Mouse (Mus musculus): ENCODE results near the gene Kcnq1. TPM values are rescaled to one million over a fixed set of nuclear protein-coding genes. Genes with fewer than 3 reads are reported as not detected.

Gene Kcnq1
- polyA plus RNA-seq, 1 experiment, result 26.7 TPM

DNA sequence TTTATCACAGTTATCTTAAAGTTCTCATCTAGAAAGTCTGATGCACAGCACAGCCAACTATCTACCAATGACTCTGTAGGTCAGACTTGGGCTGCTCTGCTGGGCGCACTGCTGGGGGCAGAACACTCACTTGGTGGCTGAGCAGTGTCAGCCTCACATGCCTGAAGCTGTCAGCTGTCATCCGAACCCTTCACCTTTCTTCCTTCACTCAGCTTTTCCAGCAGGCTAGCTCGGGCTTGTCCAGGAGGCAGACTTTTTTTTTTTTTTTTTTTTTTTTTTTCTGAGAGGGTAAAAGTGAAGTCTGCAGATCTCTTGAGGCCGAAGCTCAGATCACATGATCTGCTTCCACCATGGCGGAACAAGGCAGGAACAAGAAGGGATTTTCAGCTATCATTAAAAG, 249.7 kb downstream of the Kcnq1 start:
- WGBS, result 77% methylated on average over 5 of the region's 5 CpGs
- TF ChIP-seq POLR2A (IDR thresholded peaks at IDR 0.05; ENCODE audit: borderline replicate concordance, extremely low read depth, low read depth, low read length) (no peak), CTCF (IDR thresholded peaks at IDR 0.05; ENCODE audit: insufficient read depth, low read length) (no peak)
- no peaks in the 10 kb centered on the region for H3K4me1 ChIP-seq (ENCODE audit: control insufficient read depth, insufficient read depth, low read length)
- no peak for DNase-seq
- no peak overlapping the region for H3K4me3 ChIP-seq (replicated peaks; ENCODE audit: extremely low read depth, low read depth, low read length)

DNA sequence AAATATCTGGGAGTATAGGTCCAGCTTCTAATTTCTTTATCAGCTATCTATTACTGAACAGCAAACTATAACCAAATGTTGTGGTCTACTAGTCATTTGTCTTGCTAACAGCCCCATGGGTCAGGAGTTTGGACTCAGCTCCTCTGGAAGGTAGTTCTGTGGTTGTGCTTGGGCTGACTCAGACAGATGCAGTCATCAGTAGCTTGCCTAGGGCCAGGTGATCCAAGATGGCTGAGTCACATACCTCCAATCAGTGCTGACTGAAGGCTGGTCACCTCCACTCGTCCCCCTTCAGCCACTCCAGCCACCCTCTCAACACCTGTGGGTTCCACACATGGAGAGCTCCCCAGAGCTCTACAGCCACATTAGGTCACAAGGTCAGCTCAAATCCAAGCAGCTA, 250.9 kb downstream of the Kcnq1 start:
- Histone ChIP-seq H3K4me1 (ENCODE audit: control insufficient read depth, insufficient read depth, low read length) (no peaks in the 10 kb centered on the region), H3K4me3 (replicated peaks; ENCODE audit: extremely low read depth, low read depth, low read length) (no peak overlapping the region)
- 58% methylated on average over 1 of the region's 1 CpGs for WGBS
- no peak for TF ChIP-seq CTCF (IDR thresholded peaks at IDR 0.05; ENCODE audit: insufficient read depth, low read length)
- TF ChIP-seq POLR2A (IDR thresholded peaks at IDR 0.05; ENCODE audit: borderline replicate concordance, extremely low read depth, low read depth, low read length), result no peak
- DNase-seq, result no peak

- DNase-seq, result no peak
Measured at GRCm38 (mm10) chr7:143357831-143358230, 251.7 kb downstream of the Kcnq1 start.

DNA sequence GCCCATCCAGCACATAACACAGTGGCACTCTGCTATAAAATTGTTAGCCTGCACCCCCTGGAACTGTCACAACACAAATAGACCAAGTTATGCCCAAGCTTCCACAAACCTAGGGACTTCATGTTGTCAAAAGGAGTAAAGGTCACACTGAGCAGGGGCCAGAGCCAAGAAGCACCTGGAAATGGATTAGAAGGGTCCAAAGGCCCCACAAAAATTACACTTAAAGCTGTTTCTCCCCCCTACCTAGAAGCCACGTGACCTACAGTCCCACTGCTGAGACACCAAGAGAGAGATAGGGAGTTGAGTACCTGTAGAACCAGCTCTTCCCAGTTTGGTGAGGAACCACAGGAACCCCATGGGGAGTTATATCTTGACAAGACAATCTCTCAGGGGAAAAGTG, 253.6 kb downstream of the Kcnq1 start:
- DNase-seq, result no peak
- TF ChIP-seq CTCF (IDR thresholded peaks at IDR 0.05; ENCODE audit: insufficient read depth, low read length) (no peak), POLR2A (IDR thresholded peaks at IDR 0.05; ENCODE audit: borderline replicate concordance, extremely low read depth, low read depth, low read length) (no peak)
- WGBS, result 81% methylated on average over 1 of the region's 1 CpGs
- peaks cover under 1% of the 10 kb centered on the region; the same call in 1 of the 2 replicates for H3K4me1 ChIP-seq (ENCODE audit: control insufficient read depth, insufficient read depth, low read length)
- H3K4me3 ChIP-seq (replicated peaks; ENCODE audit: extremely low read depth, low read depth, low read length), result no peak overlapping the region

More at GRCm38 (mm10) chr7:143357831-143358230, 251.7 kb downstream of the Kcnq1 start:
- Histone ChIP-seq H3K4me3 (replicated peaks; ENCODE audit: extremely low read depth, low read depth, low read length) (no peak overlapping the region), H3K4me1 (ENCODE audit: control insufficient read depth, insufficient read depth, low read length) (no peaks in the 10 kb centered on the region)
- WGBS, result 74% methylated on average over 4 of the region's 4 CpGs
- TF ChIP-seq POLR2A (IDR thresholded peaks at IDR 0.05; ENCODE audit: borderline replicate concordance, extremely low read depth, low read depth, low read length) (no peak), CTCF (IDR thresholded peaks at IDR 0.05; ENCODE audit: insufficient read depth, low read length) (no peak)

- TF ChIP-seq POLR2A (IDR thresholded peaks at IDR 0.05; ENCODE audit: borderline replicate concordance, extremely low read depth, low read depth, low read length), result no peak
- no peak for TF ChIP-seq CTCF (IDR thresholded peaks at IDR 0.05; ENCODE audit: insufficient read depth, low read length)
- Histone ChIP-seq H3K4me3 (replicated peaks; ENCODE audit: extremely low read depth, low read depth, low read length) (no peak overlapping the region), H3K4me1 (ENCODE audit: control insufficient read depth, insufficient read depth, low read length) (peaks cover 7% of the 10 kb centered on the region)
- 62% methylated on average over 5 of the region's 5 CpGs for WGBS
- DNase-seq, result peak; percentile 40
Measured at GRCm38 (mm10) chr7:143360776-143361175, 254.6 kb downstream of the Kcnq1 start.

GRCm38 (mm10) chr7:143364092-143364832, 258.1 kb downstream of the Kcnq1 start:
- TF ChIP-seq CTCF (IDR thresholded peaks at IDR 0.05; ENCODE audit: insufficient read depth, low read length), result no peak
- no peak for TF ChIP-seq POLR2A (IDR thresholded peaks at IDR 0.05; ENCODE audit: borderline replicate concordance, extremely low read depth, low read depth, low read length)
- no peak for DNase-seq
- no peak overlapping the region for H3K4me3 ChIP-seq (replicated peaks; ENCODE audit: extremely low read depth, low read depth, low read length)
- H3K4me1 ChIP-seq (ENCODE audit: control insufficient read depth, insufficient read depth, low read length), result peaks cover 7% of the 10 kb centered on the region
- 70% methylated on average over 7 of the region's 7 CpGs for WGBS

- 77% methylated on average over 8 of the region's 8 CpGs for WGBS
- TF ChIP-seq CTCF (IDR thresholded peaks at IDR 0.05; ENCODE audit: insufficient read depth, low read length) (no peak), POLR2A (IDR thresholded peaks at IDR 0.05; ENCODE audit: borderline replicate concordance, extremely low read depth, low read depth, low read length) (no peak)
- DNase-seq, result no peak
Measured at GRCm38 (mm10) chr7:143364969-143365839, 259.0 kb downstream of the Kcnq1 start.

GRCm38 (mm10) chr7:143367366-143368266, 261.5 kb downstream of the Kcnq1 start:
- DNase-seq, result no peak
- H3K4me3 ChIP-seq (replicated peaks; ENCODE audit: extremely low read depth, low read depth, low read length), result peak overlapping the region; percentile 52
- no peak for TF ChIP-seq POLR2A (IDR thresholded peaks at IDR 0.05; ENCODE audit: borderline replicate concordance, extremely low read depth, low read depth, low read length)

More at GRCm38 (mm10) chr7:143364969-143365839, 259.0 kb downstream of the Kcnq1 start:
- Histone ChIP-seq H3K4me3 (replicated peaks; ENCODE audit: extremely low read depth, low read depth, low read length) (no peak overlapping the region), H3K4me1 (ENCODE audit: control insufficient read depth, insufficient read depth, low read length) (peaks cover 7% of the 10 kb centered on the region)

GRCm38 (mm10) chr7:143368267-143368643, 262.1 kb downstream of the Kcnq1 start:
- 40% methylated on average over 7 of the region's 7 CpGs for WGBS
- TF ChIP-seq POLR2A (IDR thresholded peaks at IDR 0.05; ENCODE audit: borderline replicate concordance, extremely low read depth, low read depth, low read length), result no peak
- DNase-seq, result no peak
- Histone ChIP-seq H3K4me3 (replicated peaks; ENCODE audit: extremely low read depth, low read depth, low read length) (no peak overlapping the region), H3K4me1 (ENCODE audit: control insufficient read depth, insufficient read depth, low read length) (peaks cover 7% of the 10 kb centered on the region)

More at GRCm38 (mm10) chr7:143367366-143368266, 261.5 kb downstream of the Kcnq1 start:
- whole genome bisulfite sequencing, result 29% methylated on average over 20 of the region's 20 CpGs
- H3K4me1 ChIP-seq (ENCODE audit: control insufficient read depth, insufficient read depth, low read length), result peaks cover 7% of the 10 kb centered on the region
